ENCODE assay signal across 16 mouse cellular contexts in genomic region chr4:137876834-137877233, GRCm38 (mm10). TPM values are rescaled to one million over a fixed set of nuclear protein-coding genes. Genes with fewer than 3 reads are reported as not detected.
A peak's percentile ranks its signal among the peaks of the same experiment; 100 is the strongest.
DNase-seq lines count a peak whose midpoint lies in the region; ATAC-seq and TF ChIP-seq lines count a peak whose summit lies in the region.
"Had no signal": no experiment of that assay in that cellular context is flagged by ENCODE, and none has a peak within 500 bp of the region (broad histone marks: within the 10 kb centered on the region; RNA-seq: fewer than 3 reads in every experiment).

No protein-coding gene starts in this region.

- peaks cover 10% of the 10 kb centered on the region; the same call in 1 of the 2 replicates for H3K4me1 ChIP-seq in forebrain, embryonic 11.5 days (replicated peaks; ENCODE audit: control insufficient read depth, insufficient read depth, low read length)
- H3K4me1 ChIP-seq in forebrain, embryonic 14.5 days (ENCODE audit: control insufficient read depth, insufficient read depth, low read length): peaks cover 6% of the 10 kb centered on the region
- H3K4me1 ChIP-seq in liver, adult 2 months (ENCODE audit: control insufficient read depth, insufficient read depth, low read length): peaks cover 52% of the 10 kb centered on the region
- peaks cover 50% of the 10 kb centered on the region for H3K4me1 ChIP-seq in liver, embryonic 12.5 days
- peaks cover 50% of the 10 kb centered on the region for H3K4me1 ChIP-seq in embryonic facial prominence, embryonic 12.5 days
- peaks cover 78% of the 10 kb centered on the region for H3K4me1 ChIP-seq in limb, embryonic 10.5 days

- H3K79me2 ChIP-seq in liver, adult 2 months (ENCODE audit: control insufficient read depth, insufficient read depth, low read length): peaks cover 93% of the 10 kb centered on the region

- no peak for ATAC-seq in forebrain, embryonic 11.5 days (replicated peaks; ENCODE audit: low FRiP score)
- no peak for ATAC-seq in forebrain, embryonic 14.5 days
- ATAC-seq in liver, embryonic 12.5 days: no peak
- no peak for ATAC-seq in embryonic facial prominence, embryonic 12.5 days (ENCODE audit: insufficient number of reproducible peaks, insufficient read depth, low FRiP score, low TSS enrichment)
- ATAC-seq: activated CD4-positive, CD25-positive, alpha-beta regulatory T cell, adult 4 months had no signal

- no peak for TF ChIP-seq POLR2A in liver, adult 2 months (IDR thresholded peaks at IDR 0.05; ENCODE audit: extremely low read depth, insufficient read depth, low read length)

- no peaks in the 10 kb centered on the region for H3K36me3 ChIP-seq in forebrain, embryonic 11.5 days (ENCODE audit: control insufficient read depth, insufficient read depth, low read length)
- H3K36me3 ChIP-seq in forebrain, embryonic 14.5 days (ENCODE audit: control insufficient read depth, insufficient read depth, low read length): no peaks in the 10 kb centered on the region
- H3K36me3 ChIP-seq in liver, adult 2 months (ENCODE audit: control insufficient read depth, insufficient read depth, low read length): 0 out of 2 replicates have a peak, but pooled peaks cover 2% of the 10 kb centered on the region
- H3K36me3 ChIP-seq in liver, embryonic 12.5 days: no peaks in the 10 kb centered on the region
- no peaks in the 10 kb centered on the region for H3K36me3 ChIP-seq in embryonic facial prominence, embryonic 12.5 days
- H3K36me3 ChIP-seq in limb, embryonic 10.5 days: peaks cover 5% of the 10 kb centered on the region; the same call in 1 of the 2 replicates
- H3K36me3 ChIP-seq: hindbrain, embryonic 15.5 days had no signal

- 68% methylated on average over 6 of the region's 6 CpGs for WGBS in forebrain, embryonic 11.5 days
- WGBS in forebrain, embryonic 14.5 days: 55% methylated on average over 6 of the region's 6 CpGs
- 26% methylated on average over 6 of the region's 6 CpGs for WGBS in liver, adult 2 months
- WGBS in liver, embryonic 12.5 days (ENCODE audit: insufficient replicate concordance): 54% methylated on average over 6 of the region's 6 CpGs
- whole genome bisulfite sequencing in embryonic facial prominence, embryonic 12.5 days: 28% methylated on average over 6 of the region's 6 CpGs
- 25% methylated on average over 6 of the region's 6 CpGs for WGBS in limb, embryonic 10.5 days

- H3K4me3 ChIP-seq in forebrain, embryonic 11.5 days (ENCODE audit: low read depth, low read length): no peak overlapping the region
- no peak overlapping the region for H3K4me3 ChIP-seq in forebrain, embryonic 14.5 days (ENCODE audit: low read depth, low read length)
- H3K4me3 ChIP-seq in liver, adult 2 months (ENCODE audit: insufficient read depth, low read depth, low read length): no peak overlapping the region
- H3K4me3 ChIP-seq in liver, embryonic 12.5 days: no peak overlapping the region
- H3K4me3 ChIP-seq in embryonic facial prominence, embryonic 12.5 days: no peak overlapping the region
- no peak overlapping the region for H3K4me3 ChIP-seq in limb, embryonic 10.5 days
- H3K4me3 ChIP-seq: gastrocnemius, adult 2 months; hindbrain, embryonic 15.5 days had no signal

- TF ChIP-seq CTCF in liver, adult 2 months (IDR thresholded peaks at IDR 0.05; ENCODE audit: low read depth, low read length): no peak

- DNase-seq in forebrain, embryonic 11.5 days (ENCODE audit: low spot score): no peak
- DNase-seq in forebrain, embryonic 14.5 days (ENCODE audit: low spot score): no peak
- DNase-seq in liver, adult 2 months (ENCODE audit: extremely low read depth, low read depth, low spot score): peak; percentile 60
- DNase-seq in limb, embryonic 10.5 days (ENCODE audit: low spot score): no peak
- no peak for DNase-seq in lung, postnatal 25 days (ENCODE audit: low spot score)
- no peak for DNase-seq in adrenal gland, postnatal 14 days
- DNase-seq: cerebellum, adult 9-11 months; gastrocnemius, adult 2 months; kidney, adult 8-10 months; kidney, postnatal 4 days; lung, embryonic 14.5 days; right cerebral cortex, postnatal 25 days had no signal

- H3K27ac ChIP-seq in forebrain, embryonic 11.5 days (ENCODE audit: low read depth, low read length): no peak overlapping the region
- no peak overlapping the region for H3K27ac ChIP-seq in forebrain, embryonic 14.5 days (ENCODE audit: low read depth, low read length)
- H3K27ac ChIP-seq in liver, adult 2 months (replicated peaks; ENCODE audit: insufficient read depth, low read depth, low read length): peak overlapping the region; percentile 14; the same call in 1 of the 2 replicates
- H3K27ac ChIP-seq in liver, embryonic 12.5 days: no peak overlapping the region
- peak overlapping the region; percentile 63 for H3K27ac ChIP-seq in embryonic facial prominence, embryonic 12.5 days
- peak overlapping the region; percentile 81 for H3K27ac ChIP-seq in limb, embryonic 10.5 days
- H3K27ac ChIP-seq: gastrocnemius, adult 2 months; hindbrain, embryonic 15.5 days had no signal

- no peak overlapping the region for H3K4me2 ChIP-seq in forebrain, embryonic 11.5 days (ENCODE audit: low read depth, low read length, severe bottlenecking)
- no peak overlapping the region for H3K4me2 ChIP-seq in forebrain, embryonic 14.5 days (ENCODE audit: low read length)
- H3K4me2 ChIP-seq in liver, embryonic 12.5 days: no peak overlapping the region
- H3K4me2 ChIP-seq in embryonic facial prominence, embryonic 12.5 days (replicated peaks): no peak overlapping the region
- H3K4me2 ChIP-seq: hindbrain, embryonic 15.5 days; lung, embryonic 14.5 days had no signal

- no peaks in the 10 kb centered on the region for H3K9me3 ChIP-seq in forebrain, embryonic 11.5 days (ENCODE audit: control insufficient read depth, low read length)
- no peaks in the 10 kb centered on the region for H3K9me3 ChIP-seq in forebrain, embryonic 14.5 days (replicated peaks; ENCODE audit: control insufficient read depth, low read length)
- H3K9me3 ChIP-seq in liver, embryonic 12.5 days (replicated peaks): no peaks in the 10 kb centered on the region
- H3K9me3 ChIP-seq in embryonic facial prominence, embryonic 12.5 days: no peaks in the 10 kb centered on the region
- no peaks in the 10 kb centered on the region for H3K9me3 ChIP-seq in limb, embryonic 10.5 days (replicated peaks)
- H3K9me3 ChIP-seq: hindbrain, embryonic 15.5 days had no signal

- no peaks in the 10 kb centered on the region for H3K27me3 ChIP-seq in forebrain, embryonic 11.5 days (ENCODE audit: control insufficient read depth, insufficient read depth, low read length)
- no peaks in the 10 kb centered on the region for H3K27me3 ChIP-seq in forebrain, embryonic 14.5 days (replicated peaks; ENCODE audit: control insufficient read depth, insufficient read depth, low read length)
- no peaks in the 10 kb centered on the region for H3K27me3 ChIP-seq in liver, adult 2 months (ENCODE audit: control insufficient read depth, insufficient read depth, low read length)
- peaks cover 40% of the 10 kb centered on the region for H3K27me3 ChIP-seq in liver, embryonic 12.5 days (replicated peaks)
- H3K27me3 ChIP-seq in embryonic facial prominence, embryonic 12.5 days: no peaks in the 10 kb centered on the region
- H3K27me3 ChIP-seq in limb, embryonic 10.5 days (ENCODE audit: low read depth, poor library complexity, severe bottlenecking): no peaks in the 10 kb centered on the region
- H3K27me3 ChIP-seq: hindbrain, embryonic 15.5 days had no signal

- 0 out of 2 replicates have a peak overlapping the region, but pooled peaks have one; percentile 10 for H3K9ac ChIP-seq in forebrain, embryonic 11.5 days (ENCODE audit: low read length)
- H3K9ac ChIP-seq in forebrain, embryonic 14.5 days (ENCODE audit: low read length): no peak overlapping the region
- no peak overlapping the region for H3K9ac ChIP-seq in liver, adult 2 months (ENCODE audit: low read depth, low read length)
- H3K9ac ChIP-seq in liver, embryonic 12.5 days: no peak overlapping the region
- H3K9ac ChIP-seq in embryonic facial prominence, embryonic 12.5 days: peak overlapping the region; percentile 21; the same call in 1 of the 2 replicates
- H3K9ac ChIP-seq: hindbrain, embryonic 15.5 days; lung, embryonic 14.5 days had no signal

RNA-seq across cellular contexts. Expression of gene Ece1, which starts 14.8 kb away (rescaled TPM):
- polyA plus RNA-seq in forebrain, embryonic 11.5 days (2014; fragmentation: Nextera tagmentation; extraction: Ambion mirVana): 35.0 and 35.2 TPM in 2 replicates
- polyA plus RNA-seq in forebrain, embryonic 14.5 days (2014; fragmentation: Nextera tagmentation; extraction: Ambion mirVana): 9.1 and 12.0 TPM in 2 replicates
- 430 and 630 TPM in 2 replicates for total RNA-seq in liver, adult 2 months (2014; rRNA removed)
- polyA plus RNA-seq in liver, adult 2 months (2012; rRNA removed): 55.2 and 213 TPM in 2 replicates
- 17.8 and 18.5 TPM in 2 replicates for polyA plus RNA-seq in liver, embryonic 12.5 days (2016; fragmentation: Nextera tagmentation; extraction: Ambion mirVana)
- 32.6 and 36.7 TPM in 2 replicates for polyA plus RNA-seq in embryonic facial prominence, embryonic 12.5 days (2016; fragmentation: Nextera tagmentation; extraction: Ambion mirVana)
- 41.1 and 41.4 TPM in 2 replicates for polyA plus RNA-seq in limb, embryonic 10.5 days (2016; fragmentation: Nextera tagmentation; extraction: Ambion mirVana)
- 202 and 263 TPM in 2 replicates for total RNA-seq in adrenal gland, postnatal 14 days (2021)

Comparison
In these comparisons a context has a peak if more than half of its experiments do, and no peak if none do; other contexts are left out.
1. H3K27ac ChIP-seq: peak in liver, adult 2 months (single experiment), embryonic facial prominence, embryonic 12.5 days (single experiment) and limb, embryonic 10.5 days (single experiment); none in forebrain, embryonic 11.5 days (single experiment), forebrain, embryonic 14.5 days (single experiment) and liver, embryonic 12.5 days (single experiment).
2. H3K9ac ChIP-seq: peak in forebrain, embryonic 11.5 days (single experiment) and embryonic facial prominence, embryonic 12.5 days (single experiment); none in forebrain, embryonic 14.5 days (single experiment), liver, adult 2 months (single experiment) and liver, embryonic 12.5 days (single experiment).